Mouse (Mus musculus): ENCODE measurements around the gene Hectd4.
"Not testable (repeated sequence)": the region's sequence is repeated elsewhere in the genome, so short reads cannot be mapped to it uniquely, and the experiment has no call there.

Hectd4 gene

DNA sequence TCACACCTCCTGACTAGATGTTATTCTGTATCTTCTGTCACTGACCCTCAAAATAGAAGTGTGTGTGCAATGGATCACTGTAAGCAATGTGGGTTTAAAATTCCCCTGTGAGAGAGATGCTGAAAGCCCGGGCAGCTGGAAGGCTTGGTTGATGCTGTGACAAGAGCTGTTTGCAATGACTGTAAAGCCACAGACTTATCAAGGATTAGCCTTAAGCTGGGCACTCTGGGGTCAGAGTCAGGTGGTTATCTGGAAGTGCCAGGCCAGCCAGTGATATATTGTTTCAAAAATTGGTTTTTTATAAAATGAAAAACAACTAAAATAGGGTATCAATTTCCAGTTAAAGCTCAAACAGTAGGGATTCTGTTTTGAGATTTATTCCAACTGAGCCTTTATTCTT is 56.8 kb downstream of the Hectd4 start:
- no peak for DNase-seq (ENCODE audit: extremely low read depth, insufficient read length, low spot score)

DNA sequence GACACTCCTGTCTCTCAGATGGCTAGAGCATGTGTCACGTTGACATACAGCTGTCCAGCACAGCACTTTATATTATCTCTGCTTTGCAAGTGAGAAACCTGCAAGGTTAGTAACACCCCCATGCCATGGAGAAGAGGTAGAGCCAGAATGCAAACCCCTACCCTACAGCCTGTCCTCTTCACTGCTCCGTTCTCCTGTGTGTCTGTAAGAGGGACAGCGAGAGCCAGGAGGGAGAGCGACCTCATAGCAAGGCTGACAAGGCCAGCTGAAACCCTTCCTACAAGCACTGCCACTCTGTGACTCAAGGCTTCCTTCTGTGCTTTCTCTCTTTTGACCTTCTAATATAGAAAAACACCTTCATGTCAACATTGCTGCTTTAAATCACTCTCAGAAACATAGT is 60.4 kb downstream of the Hectd4 start:
- DNase-seq (ENCODE audit: extremely low read depth, insufficient read length, low spot score), result no peak

- DNase-seq (ENCODE audit: extremely low read depth, insufficient read length, low spot score), result no peak
Observed at GRCm38 (mm10) chr5:121283051-121283450, 63.0 kb downstream of the Hectd4 start.

GRCm38 (mm10) chr5:121284816-121285215 is 64.8 kb downstream of the Hectd4 start:
- DNase-seq (ENCODE audit: extremely low read depth, insufficient read length, low spot score), result no peak

- DNase-seq (ENCODE audit: extremely low read depth, insufficient read length, low spot score), result no peak
Observed at GRCm38 (mm10) chr5:121287213-121287612, 67.2 kb downstream of the Hectd4 start.

DNA sequence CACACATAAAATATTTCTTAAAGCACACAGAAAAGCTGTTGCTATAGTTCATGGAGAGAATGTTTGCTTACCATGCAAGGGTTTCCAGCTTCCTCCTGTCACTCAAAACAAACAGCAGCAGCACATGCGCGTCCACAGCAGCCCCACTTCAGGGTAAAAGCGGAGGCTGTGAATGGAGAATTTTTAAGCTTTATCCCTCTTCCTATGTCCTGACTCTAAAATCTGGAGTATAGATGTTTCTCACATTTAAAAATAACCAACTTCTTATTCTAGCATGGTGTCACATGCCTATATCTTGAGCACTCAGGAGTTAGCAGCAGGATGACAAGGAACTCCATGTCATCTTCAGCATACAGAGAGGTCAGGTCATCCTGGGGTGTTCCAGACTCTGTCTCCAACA is 70.3 kb downstream of the Hectd4 start:
- DNase-seq (ENCODE audit: extremely low read depth, insufficient read length, low spot score), result no peak

- no peak for DNase-seq (ENCODE audit: extremely low read depth, insufficient read length, low spot score)
Observed at GRCm38 (mm10) chr5:121292309-121293165, 72.5 kb downstream of the Hectd4 start.

DNA sequence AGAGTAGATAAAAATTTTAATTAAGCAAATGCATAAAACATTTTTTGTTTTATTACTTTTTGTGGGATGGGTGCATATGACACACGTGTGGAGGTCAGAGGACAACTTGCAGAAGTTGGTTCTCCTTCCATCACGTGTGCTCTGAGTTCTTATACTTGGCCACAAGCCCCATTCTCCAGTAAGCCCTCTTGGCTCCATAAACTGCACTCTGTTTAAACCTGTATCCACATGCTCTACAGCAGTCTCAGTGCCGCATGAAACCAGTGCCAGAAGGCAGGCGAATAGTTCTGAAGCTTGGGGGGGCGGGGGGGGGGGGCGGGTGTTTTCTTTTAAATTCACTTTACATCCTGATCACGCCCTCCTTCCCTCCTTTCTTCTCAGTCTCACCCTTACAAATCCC is 85.0 kb downstream of the Hectd4 start:
- no peak for DNase-seq (ENCODE audit: extremely low read depth, insufficient read length, low spot score)

GRCm38 (mm10) chr5:121307620-121308019 is 87.6 kb downstream of the Hectd4 start:
- DNase-seq (ENCODE audit: extremely low read depth, insufficient read length, low spot score), result no peak

DNA sequence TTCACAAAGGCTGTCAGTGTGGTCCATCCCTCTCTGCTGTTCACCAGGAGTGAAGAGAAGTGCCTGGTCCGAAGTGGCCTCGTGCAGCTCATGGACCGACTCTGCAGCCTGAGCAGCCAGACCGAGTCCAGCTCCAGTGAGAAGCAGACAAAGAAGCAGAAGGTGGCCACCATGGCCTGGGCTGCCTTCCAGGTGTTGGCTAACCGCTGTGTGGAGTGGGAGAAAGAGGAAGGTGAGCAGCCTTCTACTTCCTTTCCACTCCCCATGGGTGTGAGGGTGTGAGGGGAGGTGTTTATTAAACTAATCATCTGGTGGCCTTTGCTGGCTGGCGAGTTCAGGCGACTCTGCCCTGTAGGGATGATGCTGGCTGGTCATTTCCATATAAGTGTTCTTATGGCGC is 91.6 kb downstream of the Hectd4 start:
- no peak for DNase-seq (ENCODE audit: extremely low read depth, insufficient read length, low spot score)

- no peak for DNase-seq (ENCODE audit: extremely low read depth, insufficient read length, low spot score)
Observed at GRCm38 (mm10) chr5:121313764-121314474, 93.9 kb downstream of the Hectd4 start.

GRCm38 (mm10) chr5:121326079-121326805 is 106.2 kb downstream of the Hectd4 start:
- no peak for DNase-seq (ENCODE audit: extremely low read depth, insufficient read length, low spot score)

DNA sequence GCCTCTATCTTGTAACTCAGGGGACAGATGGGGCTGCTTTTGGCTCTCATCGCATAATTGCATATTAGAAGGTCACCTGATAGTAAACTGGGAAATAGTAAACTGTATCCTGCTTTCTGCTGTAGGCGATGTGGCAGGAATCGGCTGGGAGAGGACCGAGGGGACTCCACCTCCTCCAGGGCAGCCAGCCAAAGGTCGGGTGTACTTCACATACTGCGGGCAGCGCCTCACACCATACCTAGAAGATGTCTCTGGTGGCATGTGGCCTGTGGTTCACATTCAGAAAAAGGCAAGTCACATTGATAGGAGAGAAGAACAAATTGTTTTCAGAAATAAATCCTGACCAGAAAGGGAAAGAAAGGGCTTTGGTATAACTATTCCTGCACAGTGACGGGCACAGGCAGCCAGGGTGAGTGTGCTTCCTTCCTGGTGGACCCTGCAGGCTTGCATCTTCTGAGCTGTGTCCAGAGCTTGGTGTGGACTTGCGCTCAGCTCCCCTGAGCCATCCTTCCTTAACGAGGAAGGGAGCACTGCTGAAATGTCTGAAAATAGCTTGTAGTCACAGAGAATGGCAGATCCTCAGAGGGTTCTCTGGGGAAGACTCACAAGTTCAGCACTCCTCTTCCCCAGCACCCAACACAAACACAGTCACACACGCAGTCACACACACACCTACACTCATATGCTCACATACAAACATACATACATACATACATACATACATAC is 109.5 kb downstream of the Hectd4 start:
- DNase-seq (ENCODE audit: extremely low read depth, insufficient read length, low spot score), result no peak

GRCm38 (mm10) chr5:121330154-121330816 is 110.3 kb downstream of the Hectd4 start:
- DNase-seq (ENCODE audit: extremely low read depth, insufficient read length, low spot score), result not testable (repeated sequence)

DNA sequence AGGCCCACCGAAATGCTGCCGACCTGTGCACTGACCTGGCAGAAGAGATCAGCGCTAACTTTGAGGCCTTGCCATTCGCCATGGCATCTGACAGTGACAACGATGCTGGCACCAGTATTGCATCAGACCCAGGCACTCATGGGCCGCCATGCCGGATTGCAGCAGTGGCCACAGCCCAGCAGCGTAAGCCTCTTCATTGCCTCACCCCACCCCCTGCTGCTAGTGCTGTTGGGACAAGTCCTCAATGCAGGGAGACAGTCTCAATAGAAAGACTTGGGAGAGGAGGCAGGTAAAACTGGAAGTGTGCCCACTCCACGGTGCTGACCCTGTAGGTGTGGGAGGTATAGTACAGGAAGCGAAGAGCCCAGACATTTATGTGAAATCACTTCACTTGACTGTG is 111.7 kb downstream of the Hectd4 start:
- no peak for DNase-seq (ENCODE audit: extremely low read depth, insufficient read length, low spot score)

GRCm38 (mm10) chr5:121333976-121334375 is 114.0 kb downstream of the Hectd4 start:
- DNase-seq (ENCODE audit: extremely low read depth, insufficient read length, low spot score), result no peak

DNA sequence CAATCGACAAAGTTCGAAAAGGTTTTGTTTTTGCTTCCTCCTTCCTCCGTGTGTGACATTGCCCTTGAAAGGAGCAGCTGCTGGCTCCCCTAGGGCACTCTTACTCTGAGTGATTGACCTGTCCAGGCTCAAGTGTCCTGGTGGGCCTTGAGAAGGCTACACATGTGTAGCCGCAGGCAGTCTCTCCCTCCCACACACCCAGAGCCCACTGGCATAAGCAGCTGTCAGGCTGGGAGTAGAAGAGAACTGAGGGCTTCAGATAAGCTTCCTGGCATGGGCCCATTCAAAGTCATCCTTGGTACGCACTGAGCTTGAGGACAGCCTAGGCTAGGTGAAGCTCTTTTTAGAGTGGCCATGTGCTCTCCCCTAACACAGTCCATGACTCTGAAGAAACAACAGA is 114.4 kb downstream of the Hectd4 start:
- DNase-seq (ENCODE audit: extremely low read depth, insufficient read length, low spot score), result no peak

- DNase-seq (ENCODE audit: extremely low read depth, insufficient read length, low spot score), result no peak
Observed at GRCm38 (mm10) chr5:121335426-121335825, 115.4 kb downstream of the Hectd4 start.

DNA sequence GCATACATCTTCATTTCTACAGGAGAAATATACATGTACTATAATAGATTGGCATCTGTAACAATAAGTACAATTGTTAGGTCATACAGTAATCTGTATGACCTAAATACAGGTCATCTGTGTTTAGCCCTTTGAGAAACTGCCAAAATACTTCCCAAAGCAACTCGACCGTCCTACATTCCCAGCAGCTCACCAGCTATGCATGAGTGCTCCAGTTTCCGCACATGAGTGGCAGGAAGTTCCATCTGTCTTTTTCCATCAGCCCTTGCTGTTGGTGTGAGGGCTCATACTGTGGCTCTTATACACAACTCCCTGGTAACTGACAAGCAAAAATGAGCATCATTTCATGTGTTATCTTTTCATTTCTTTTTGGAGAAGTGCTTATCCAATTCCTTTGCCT is 116.0 kb downstream of the Hectd4 start:
- no peak for DNase-seq (ENCODE audit: extremely low read depth, insufficient read length, low spot score)

DNA sequence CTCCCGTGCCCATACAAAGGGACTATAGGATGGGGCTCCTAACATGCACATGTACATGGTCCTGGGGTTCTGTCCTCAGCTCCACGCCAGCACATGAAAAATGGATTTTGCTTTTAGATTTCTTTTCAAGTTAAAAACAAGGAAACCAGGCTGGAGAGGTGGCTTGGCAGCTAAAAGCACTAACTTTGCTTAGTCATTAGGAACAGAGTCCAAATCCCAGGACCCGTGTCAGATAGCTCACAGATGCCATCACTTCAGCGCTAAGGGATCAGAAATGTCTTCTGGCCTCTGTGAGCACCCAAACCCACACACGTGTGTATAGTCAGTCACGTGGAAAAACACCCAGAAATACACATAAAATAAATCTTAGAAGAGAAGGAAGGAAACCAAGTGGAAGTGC is 116.8 kb downstream of the Hectd4 start:
- DNase-seq (ENCODE audit: extremely low read depth, insufficient read length, low spot score), result no peak

Data from 3134 (cell line).